In genomic region chr4:81490556-81490955, GRCm38 (mm10) we compare ENCODE assay signal across 22 mouse cellular contexts. TPM values are rescaled to one million over a fixed set of nuclear protein-coding genes. Genes with fewer than 3 reads are reported as not detected.
DNase-seq lines count a peak whose midpoint lies in the region; ATAC-seq and TF ChIP-seq lines count a peak whose summit lies in the region.
"Had no signal": no experiment of that assay in that cellular context is flagged by ENCODE, and none has a peak within 500 bp of the region (broad histone marks: within the 10 kb centered on the region; RNA-seq: fewer than 3 reads in every experiment).

No protein-coding gene starts in this region.

- H3K9ac ChIP-seq in kidney, embryonic 14.5 days (ENCODE audit: low read depth, low read length) = no peak overlapping the region

- no peaks in the 10 kb centered on the region for H3K27me3 ChIP-seq in kidney, adult 2 months (replicated peaks; ENCODE audit: control insufficient read depth, insufficient read depth, low read length)
- H3K27me3 ChIP-seq in kidney, embryonic 14.5 days (ENCODE audit: control insufficient read depth, insufficient read depth, low read length) = no peaks in the 10 kb centered on the region
- H3K27me3 ChIP-seq: CH12.LX, Patski had no signal

- whole genome bisulfite sequencing in kidney, adult 2 months = 48% methylated on average over 2 of the region's 2 CpGs
- WGBS in kidney, embryonic 14.5 days = 61% methylated on average over 2 of the region's 2 CpGs

- H3K4me2 ChIP-seq in kidney, embryonic 14.5 days (replicated peaks; ENCODE audit: low read depth, low read length) = no peak overlapping the region

- H3K27ac ChIP-seq in kidney, adult 2 months (ENCODE audit: insufficient read depth, low read depth, low read length) = no peak overlapping the region
- H3K27ac ChIP-seq in kidney, embryonic 14.5 days (ENCODE audit: low read depth, low read length) = no peak overlapping the region

- TF ChIP-seq CTCF in kidney, adult 2 months (conservative IDR thresholded peaks at IDR 0.05; ENCODE audit: insufficient read depth, insufficient read length, low read depth, low read length) = no peak

- DNase-seq in kidney, adult 2 months = peak; percentile 60
- peak; percentile 64 for DNase-seq in kidney, adult 9 months
- no peak for DNase-seq in kidney, adult 11 months
- peak; percentile 12 for DNase-seq in brain, adult 2 months (ENCODE audit: low read depth, low spot score)
- DNase-seq in lung, postnatal 4 days = no peak
- DNase-seq: adrenal gland, adult 2 months; adrenal gland, adult 8-10 months; adrenal gland, postnatal 10 days; adrenal gland, postnatal 14 days; adrenal gland, postnatal 25 days; adrenal gland, postnatal 36 days; B cell, adult 2 months; cerebellum, adult 11 months; cerebellum, adult 11-12 months; cerebellum, adult 18-20 months; cerebellum, adult 2 months had no signal

- no peak for TF ChIP-seq POLR2A in kidney, adult 2 months (IDR thresholded peaks at IDR 0.05; ENCODE audit: low read depth, low read length)

- no peak overlapping the region for H3K4me3 ChIP-seq in kidney, adult 2 months (ENCODE audit: insufficient read depth, low read depth, low read length)
- no peak overlapping the region for H3K4me3 ChIP-seq in kidney, embryonic 14.5 days (ENCODE audit: low read length)

- H3K4me1 ChIP-seq in kidney, adult 2 months (ENCODE audit: control insufficient read depth, insufficient read depth, low read length) = no peaks in the 10 kb centered on the region; the same call in 1 of the 2 replicates
- no peaks in the 10 kb centered on the region for H3K4me1 ChIP-seq in kidney, embryonic 14.5 days (ENCODE audit: control insufficient read depth, insufficient read depth, low read length)

- no peak for ATAC-seq in kidney, embryonic 14.5 days (ENCODE audit: low FRiP score, low TSS enrichment)
- ATAC-seq: activated CD4-positive, CD25-positive, alpha-beta regulatory T cell, adult 4 months; CD4-positive, CD25-positive, alpha-beta regulatory T cell, adult 4 months; Patski had no signal

- no peaks in the 10 kb centered on the region for H3K9me3 ChIP-seq in kidney, embryonic 14.5 days (ENCODE audit: control insufficient read depth, low read length)

- H3K36me3 ChIP-seq in kidney, adult 2 months (ENCODE audit: control insufficient read depth, insufficient read depth, low read length) = no peaks in the 10 kb centered on the region
- H3K36me3 ChIP-seq in kidney, embryonic 14.5 days (ENCODE audit: control insufficient read depth, insufficient read depth, low read length) = no peaks in the 10 kb centered on the region
- H3K36me3 ChIP-seq: G1E had no signal

RNA-seq across cellular contexts. Expression of gene Mpdz, which starts 47.9 kb away (rescaled TPM):
- polyA plus RNA-seq in kidney, adult 2 months (2012; rRNA removed) = 9.9 and 11.4 TPM in 2 replicates
- 23.4 and 39.0 TPM in 2 replicates for polyA plus RNA-seq in kidney, embryonic 14.5 days (2014; fragmentation: Nextera tagmentation; extraction: Ambion mirVana)
- polyA plus RNA-seq: G1E had no signal

Comparison
In these comparisons a context has a peak if more than half of its experiments do, and no peak if none do; other contexts are left out.
1. DNase-seq: peak in kidney, adult 2 months (single experiment), kidney, adult 9 months (single experiment) and brain, adult 2 months (single experiment); none in kidney, adult 11 months (single experiment) and lung, postnatal 4 days (0 of 2).